Mouse (Mus musculus) 416B (cell line): ENCODE results near the gene Fam124b.
A peak's percentile ranks its signal among the peaks of the same experiment; 100 is the strongest.

Source experiments
- DNase-seq: peaks from one replicate; pipeline ENCODE4 v3.0.0; 2011; ENCODE audit warnings: low read depth

Fam124b gene

DNA sequence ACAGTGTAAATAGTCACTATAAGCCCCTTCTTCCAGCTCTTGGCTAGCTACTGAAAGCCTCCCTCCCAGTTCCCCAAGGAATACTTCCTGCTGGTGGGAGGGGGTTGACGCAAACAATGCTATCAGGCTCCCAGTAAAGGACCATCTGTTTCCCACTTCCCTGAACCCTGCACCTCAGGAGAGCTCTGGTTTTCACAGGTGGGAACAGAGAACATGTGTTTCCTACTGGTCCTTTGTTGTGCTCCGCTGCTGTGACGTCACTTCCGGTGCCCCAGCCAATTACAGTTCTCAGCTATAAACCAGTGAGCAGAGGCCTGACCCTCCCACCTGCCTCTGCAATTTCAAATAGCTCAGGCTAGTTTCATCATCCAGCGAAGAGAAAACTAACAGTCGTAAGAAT lies at the start of gene Fam124b:
Gene Fam124b (minus strand): TSS at position 206 of the 400 bp plus-strand sequence.
- DNase-seq: peak; percentile 52

DNA sequence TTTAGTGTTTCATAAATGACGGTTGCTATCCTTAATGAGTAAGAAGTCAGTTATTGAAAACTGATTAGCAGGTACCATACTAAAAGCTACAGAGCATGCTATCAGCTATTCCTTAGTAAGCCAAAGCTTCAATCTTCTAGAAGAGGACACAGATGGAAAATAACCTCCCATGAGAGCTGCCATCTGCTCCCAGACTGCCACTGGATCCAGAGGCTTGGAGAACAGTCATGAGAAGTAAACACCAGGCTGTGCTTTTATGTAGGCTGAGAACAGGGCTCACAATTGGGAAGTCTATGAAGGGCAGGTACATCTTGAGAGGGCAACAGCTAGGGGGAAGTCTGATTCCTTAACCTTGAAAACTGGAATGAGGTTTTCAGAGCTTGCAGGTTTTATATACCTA lies 42.2 kb upstream of the Fam124b start:
- no peak for DNase-seq

DNA sequence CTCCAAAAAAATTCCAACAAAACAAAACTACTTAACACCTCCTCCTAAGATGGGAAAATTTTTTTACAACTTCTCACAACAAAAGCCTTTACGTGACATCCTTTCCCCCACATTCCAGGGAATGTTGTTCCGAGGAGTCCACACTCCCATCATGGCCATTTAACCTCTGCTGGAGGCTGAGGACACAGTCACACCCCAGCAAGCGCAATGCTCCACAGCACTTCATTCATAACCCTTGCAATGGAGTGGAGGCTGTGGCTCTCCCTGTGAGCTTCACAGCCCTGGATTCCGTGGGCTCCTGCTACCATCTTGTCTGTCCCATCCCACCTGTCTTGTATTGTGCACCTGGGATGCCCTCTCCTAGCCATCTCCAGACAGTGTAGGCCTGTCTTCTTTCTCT lies 40.4 kb upstream of the Fam124b start:
- DNase-seq: no peak

DNA sequence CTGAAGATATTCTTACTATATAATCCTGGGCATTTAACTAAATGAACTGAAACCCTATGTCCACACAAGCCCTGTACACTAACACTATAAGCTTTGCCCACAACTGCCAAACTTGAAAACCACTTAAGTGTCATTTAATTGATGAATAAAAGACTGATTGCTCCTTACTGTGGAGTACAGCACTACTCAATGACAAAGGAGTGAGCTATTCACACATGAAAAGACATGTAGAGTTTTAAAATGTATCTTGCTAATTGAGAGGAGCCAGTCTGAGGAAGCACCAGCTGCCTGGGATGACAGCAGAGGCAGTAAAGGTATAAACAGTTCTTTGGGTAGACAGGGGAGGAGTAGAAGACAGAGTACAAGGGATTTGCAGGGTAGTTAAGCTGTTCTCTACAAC lies 35.0 kb upstream of the Fam124b start:
- no peak for DNase-seq

DNA sequence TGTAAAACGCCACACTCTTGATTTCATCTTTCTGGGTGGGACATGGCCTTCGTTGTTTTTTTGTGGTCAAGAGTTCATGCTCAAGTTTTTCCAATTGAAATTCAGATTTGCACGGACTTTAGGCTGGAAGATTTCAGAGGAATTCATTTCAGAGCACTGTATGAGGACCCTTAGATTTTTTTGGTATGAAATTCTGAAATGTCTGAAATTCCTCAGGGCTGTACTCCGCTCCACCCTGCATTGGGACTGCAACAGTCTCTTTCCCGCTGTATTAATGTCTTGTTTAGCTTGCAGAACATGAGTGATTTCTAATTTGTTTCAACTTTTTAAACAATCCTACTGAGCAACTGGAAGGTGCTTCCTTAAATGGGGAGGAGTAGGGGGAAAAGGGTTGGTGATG lies 32.0 kb upstream of the Fam124b start:
- DNase-seq: no peak

DNA sequence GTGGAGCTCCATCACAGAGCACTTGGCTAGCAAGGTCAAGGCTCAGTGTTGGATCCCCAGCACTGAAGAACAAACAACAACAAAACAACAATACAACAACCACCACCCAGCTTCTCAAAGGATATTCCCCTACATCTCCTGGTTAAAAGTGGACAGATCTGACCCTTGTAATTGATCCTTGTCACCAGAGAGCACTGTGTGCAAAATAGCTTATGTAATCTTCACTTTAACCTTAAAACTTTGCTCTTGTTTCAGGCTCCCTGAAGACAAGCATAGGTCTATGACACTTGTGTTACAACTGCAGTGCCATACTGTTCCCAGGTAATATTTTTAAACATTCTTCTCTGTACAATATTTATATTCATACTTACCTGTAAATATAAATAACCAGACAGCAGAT lies 28.9 kb upstream of the Fam124b start:
- no peak for DNase-seq

DNA sequence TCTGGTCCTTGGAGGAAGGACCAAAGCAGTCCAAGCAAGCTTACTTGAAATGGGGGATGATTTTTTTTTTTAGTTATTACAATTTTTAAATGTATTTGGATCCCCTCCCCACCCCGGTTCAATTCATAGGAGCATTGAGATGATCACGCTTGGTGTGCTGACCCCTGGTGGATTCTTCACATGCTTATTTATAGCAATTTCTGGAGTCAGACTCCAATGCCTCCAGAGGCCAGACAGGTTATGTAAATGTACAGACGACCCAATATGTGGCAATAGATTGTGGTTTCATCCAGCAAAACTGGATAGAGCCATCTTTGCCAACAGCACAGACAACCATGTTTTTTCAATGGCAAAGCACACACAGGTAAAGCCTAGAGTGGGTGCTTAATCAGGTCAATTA lies 25.9 kb upstream of the Fam124b start:
- DNase-seq: peak; percentile 40

DNA sequence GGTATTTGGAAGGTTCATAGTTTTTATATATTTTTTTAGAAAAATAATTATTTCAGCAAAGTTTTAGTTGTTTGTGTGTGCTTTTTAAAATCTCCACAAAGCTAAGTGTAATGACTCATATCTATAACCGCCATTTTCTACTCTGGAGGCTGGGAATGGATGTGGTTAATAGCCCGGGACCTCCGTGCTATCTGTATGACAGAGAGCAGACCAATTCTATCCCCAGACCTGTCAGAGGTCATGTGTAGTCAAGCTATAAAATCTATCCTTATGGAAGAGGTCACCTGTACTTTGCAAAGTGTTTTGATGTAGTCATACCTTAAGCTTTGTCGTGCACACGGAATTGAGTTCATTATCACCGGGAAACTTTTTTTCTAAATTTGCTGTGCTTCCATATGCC lies 23.3 kb upstream of the Fam124b start:
- no peak for DNase-seq

DNA sequence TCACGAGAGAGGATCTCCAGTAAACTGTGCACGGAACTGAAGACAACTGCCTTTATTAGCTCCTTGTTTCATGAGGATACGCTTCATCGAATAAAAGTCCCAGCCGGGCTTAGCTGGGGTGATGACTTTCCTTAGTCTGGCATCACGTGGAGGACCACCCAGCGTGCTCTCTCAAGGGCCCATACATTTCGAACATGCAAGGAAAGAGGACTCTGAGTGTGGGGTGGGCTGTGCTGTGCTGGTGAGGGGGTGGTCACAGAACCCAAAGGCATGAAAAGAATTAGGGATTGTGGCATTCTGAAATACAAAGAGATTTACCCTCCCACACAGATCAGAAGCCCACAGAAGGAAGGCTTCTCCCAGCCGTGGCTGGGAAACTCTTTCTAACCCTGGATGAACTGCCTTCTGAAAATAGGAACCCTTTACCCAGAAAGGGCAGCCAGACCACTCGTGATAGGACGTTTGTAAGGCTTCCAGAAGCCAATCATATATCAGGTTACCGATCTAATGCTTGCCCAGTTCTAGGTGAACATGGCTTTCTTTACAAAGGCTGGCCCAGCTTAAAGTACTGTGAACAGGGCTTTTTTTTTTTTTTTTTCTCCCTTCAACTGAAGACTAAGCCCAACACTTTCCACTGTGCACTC lies 21.9 kb upstream of the Fam124b start:
- no peak for DNase-seq

DNA sequence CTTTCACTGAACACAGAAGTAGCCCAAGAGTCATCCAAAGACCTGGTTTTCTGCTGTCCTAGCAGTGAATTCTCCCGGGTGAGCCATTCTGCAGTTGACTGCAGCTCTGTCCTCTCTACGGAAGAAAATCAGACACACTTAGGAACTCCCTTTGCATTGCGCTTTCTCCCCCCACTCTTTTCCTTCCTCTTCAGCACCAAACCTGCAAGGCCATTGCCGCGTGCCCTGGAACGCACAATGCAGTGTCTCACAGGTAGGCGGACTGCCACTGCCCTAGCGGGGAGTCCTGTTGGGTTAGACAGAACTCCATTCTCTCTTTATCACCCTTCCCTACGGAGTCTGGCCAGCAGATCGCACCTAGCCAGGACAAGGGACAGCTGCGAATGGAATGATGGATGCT lies 21.2 kb upstream of the Fam124b start:
- no peak for DNase-seq

DNA sequence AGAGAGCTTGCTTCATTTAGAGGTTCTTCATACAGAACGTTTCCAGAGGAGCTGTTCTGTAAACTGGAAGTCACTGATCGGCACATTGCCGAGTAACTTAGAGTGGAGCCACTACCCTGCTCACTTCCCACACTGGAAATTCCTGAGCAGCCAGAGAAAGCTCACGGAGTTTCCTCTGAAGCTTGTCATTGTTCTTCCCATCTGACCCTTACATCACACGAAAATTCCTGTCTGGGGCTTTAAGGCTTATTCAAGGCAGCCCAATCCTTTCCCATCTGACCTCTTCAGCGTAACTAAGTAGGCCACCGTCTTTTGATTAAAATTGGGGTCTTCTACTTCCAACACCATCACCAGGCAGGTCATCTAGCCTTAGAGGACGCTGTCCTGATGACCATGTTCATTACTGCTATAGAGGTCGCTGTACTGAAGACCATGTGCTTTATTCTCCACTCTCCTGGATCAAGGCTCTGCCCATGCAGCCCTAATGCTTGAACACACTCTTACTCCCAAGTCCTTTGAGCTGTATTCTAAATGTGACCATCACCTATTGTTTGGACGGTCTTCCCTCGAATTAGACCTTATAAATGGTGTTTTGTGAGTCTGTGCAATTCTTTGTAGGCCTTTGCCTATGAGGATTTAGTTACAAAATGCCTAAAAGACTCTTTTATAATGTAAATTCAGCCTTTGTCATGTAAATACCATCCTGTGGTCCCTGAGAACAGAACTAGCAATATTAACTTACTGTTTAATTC lies 18.9 kb upstream of the Fam124b start:
- DNase-seq: no peak

DNA sequence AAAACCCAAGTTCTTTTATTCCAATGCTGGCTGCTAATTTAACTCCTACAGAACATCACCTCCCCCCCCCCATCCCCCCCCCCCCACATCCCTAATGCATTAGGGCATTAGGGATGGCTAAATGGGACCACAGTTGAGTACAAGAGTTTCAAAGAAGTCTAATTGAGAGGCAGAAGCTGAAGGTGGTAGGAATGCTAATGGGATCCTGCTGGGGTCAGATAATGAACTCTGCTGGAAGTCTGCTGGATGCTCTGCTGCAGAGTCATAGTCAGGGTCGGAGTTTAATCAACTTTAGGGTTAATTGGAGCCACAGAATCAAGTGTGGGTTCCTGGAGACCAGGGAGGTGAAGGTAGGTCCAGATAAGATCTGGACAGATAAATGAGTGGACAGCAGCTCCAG lies 17.9 kb upstream of the Fam124b start:
- DNase-seq: no peak

DNA sequence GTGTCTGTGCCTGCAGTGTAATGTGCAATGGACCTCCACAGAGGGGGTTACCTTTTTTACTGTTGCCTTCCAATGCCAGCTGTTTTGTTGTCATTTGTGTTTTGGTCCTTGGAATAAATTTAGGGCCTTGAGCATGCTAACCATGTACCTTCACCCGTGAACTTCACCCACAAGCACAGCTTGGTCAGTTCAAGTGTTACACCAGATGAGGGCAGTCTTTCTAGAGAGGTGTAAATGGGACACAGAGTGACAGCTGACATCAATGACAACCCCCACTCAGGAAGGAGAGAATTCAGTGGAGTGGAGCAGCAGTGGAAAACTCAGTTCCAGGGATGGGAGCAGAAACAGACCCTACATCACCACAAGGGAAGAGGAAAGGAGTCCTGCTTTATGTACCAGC lies 12.3 kb upstream of the Fam124b start:
- peak; percentile 29 for DNase-seq

DNA sequence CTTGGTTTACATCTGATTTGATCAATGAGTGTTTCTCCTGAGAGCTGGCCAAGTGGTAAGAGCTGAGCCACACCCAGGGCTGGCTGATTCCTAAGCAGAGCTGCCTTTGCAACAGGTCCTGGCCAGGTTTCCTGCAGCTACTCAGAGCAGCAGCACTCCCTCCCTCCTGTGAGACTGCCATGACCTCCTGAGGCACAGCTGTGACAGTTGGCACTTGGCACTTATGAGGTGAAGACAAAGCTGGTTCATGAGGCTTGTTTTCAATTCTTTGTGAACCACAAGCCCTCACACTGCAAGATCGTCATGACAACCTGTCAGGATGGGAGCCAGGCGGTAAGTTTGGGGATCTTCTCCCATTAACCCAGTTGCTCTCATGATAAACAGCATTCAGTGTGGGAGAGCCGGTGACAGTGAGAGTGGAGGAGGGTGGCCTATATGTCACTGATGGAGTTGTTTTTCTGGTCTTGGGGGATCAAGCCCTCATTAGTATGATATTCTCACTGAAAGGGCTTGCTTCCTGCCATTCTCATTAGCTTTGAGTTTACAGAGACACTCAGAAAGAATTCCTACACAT lies 6.7 kb upstream of the Fam124b start:
- no peak for DNase-seq

DNA sequence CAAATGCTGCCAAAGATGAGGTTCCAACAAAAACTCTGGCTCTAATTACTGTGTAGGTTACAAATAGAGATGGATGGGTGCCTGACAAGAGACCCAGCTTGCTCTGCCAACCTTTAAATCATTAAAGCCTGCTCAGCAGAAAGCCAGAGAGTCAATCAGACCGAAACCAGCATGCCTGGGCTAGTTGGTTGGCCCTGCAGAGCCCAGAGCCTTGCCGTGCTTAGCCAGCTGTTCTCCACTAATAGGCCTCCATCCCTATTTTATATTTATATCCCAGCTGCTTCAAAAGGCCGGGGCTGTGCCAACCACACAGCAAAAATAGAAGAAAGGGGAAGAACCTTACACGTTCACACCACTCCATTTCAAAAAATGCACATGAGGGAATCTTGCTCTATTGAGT lies 2.9 kb upstream of the Fam124b start:
- DNase-seq: no peak

DNA sequence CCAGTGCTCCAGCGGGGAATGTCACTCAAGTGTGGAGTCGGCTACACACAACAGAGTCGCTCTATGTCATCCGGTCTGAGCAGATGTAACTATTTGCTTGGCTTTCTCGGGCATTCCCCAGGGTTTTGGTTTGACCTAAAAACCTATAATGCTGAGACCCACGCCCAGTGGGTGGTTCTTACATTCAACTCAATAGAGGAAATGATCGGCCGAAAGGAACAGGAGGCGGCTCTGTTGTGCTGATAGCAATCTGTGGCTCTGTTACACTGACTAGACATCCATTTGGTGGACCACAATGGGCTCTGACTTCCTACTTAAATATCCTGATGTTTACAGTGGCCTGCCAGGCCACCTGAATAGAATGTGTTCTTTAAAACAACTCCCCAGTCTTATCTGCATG lies 4.4 kb downstream of the Fam124b start:
- DNase-seq: peak; percentile 89

DNA sequence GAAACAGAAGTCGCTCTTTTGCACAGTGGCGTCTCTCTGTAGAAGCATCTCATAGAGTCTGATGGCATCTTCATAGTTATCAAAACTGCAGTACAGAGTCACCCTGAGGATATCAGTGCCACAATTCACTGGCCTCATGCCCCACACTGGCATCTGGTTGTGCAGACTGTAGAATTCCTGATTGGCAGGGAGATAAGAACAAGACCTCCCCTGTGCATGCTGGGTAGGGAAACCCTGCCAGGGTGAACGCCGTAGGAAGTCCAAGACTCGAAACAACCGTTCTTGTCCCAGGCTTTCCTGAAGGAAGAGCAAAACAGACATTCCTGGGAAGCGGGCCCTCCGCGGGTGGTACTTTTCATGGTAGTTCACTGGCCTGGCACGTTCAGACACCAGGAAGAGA lies 5.1 kb downstream of the Fam124b start:
- DNase-seq: no peak

DNA sequence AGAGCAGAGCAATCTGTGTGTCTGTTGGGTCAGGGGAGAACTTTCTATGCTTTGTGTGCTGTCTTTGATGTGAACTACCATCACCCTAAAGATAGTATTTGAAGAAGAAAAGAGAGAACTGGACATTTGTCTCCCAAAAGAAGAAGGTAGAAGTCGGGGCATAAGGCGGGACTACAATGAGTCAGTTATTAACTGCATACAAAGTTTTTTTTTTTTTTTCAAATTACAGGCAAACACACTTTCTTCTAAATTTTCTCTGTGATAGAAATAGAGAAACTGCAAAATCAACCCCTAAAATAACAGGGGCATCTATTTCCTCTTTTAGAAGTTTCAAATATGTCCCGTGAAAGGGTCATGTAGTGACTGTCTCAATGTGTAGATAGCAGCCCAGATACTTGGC lies 16.0 kb downstream of the Fam124b start:
- no peak for DNase-seq

DNA sequence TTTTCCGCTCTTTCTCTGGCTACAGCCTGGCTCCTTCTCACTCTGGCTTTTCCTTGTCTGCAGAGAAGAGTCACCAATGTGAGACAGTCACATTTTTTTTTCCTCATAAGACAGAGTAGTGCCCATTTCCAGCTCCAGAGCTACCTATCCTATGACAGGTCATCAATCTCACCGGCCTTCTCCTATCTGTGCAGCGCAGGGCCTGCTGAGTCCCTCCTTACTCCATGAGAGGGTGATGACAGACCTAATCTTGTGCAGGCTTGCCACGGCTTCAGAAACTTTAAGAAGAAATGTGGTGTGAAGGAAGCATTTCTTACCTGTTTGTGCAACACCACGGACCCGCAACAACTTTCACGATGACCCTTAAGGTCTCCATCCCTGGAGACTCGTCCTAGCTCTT lies 25.4 kb downstream of the Fam124b start:
- DNase-seq: no peak

DNA sequence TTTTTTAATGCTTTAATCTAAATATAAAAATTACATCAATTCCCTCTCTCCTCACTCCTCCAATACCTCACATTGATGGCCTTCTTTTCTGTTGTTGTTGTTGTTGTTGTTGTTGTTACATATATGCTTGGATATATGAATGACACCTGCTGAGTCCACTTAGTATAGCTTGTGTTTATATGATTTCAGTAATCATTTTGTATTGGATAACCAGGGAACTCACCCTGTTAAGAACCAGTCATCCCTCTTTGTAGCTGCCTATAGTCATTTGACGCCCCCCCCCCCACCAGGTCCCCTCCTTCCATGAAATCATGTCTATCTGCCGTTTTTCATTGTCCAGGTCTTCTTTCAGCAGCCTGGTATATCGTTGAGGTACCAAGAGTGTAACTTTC lies 36.9 kb downstream of the Fam124b start:
- no peak for DNase-seq

DNA sequence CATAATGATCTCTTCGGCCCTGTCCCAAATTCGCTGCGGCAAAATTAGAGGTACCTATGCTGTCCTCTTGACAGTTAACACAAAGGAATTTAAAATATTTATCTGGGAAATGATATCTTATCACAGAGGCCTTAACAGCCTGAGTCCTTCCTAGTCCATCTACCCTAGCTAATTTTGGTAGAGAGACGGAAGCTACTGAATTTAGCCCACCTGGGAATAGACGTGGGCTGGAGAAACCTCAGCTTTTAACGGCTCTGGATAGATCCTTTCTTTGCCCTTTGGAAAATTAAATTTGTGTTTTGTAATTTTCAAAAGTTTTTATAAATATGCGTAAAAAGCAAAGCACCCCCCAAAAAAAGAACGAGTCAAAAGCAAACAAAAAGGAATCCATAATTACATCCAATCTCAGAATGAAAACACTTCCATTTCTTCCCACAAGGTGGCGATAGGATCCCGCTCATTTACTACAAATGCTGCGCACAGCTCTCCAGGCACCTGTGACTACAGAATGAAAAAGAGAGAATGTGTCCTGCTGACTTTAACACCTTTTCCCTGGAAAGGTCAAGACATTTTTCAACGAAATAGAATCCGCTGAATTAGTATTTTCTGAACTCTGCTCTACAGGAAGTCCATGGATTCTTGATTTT lies 37.4 kb downstream of the Fam124b start:
- DNase-seq: peak; percentile 65

DNA sequence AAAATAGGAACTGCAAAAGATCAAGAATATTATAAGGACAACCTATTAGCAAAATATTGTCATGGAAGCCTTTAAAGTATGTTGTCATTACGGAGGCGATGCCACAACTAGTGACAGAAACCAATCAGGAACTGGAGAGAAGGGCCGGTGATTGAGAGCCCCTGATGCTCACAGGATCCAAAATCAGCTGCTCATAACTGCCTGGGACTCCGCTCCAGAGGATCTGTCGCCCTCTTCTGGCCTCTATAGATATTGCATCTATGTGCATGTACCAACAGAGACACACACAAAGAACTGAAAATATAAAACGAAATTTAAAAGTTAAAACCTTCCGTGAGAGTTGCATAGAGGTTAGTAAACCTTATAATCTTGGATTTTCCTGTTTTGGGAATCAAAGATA lies 38.1 kb downstream of the Fam124b start:
- DNase-seq: peak; percentile 49
